Comparison of ENCODE assay signal across 15 mouse cellular contexts in genomic region chr13:63176131-63176530, GRCm38 (mm10).
"Had no signal": no experiment of that assay in that cellular context is flagged by ENCODE, and none has a peak within 500 bp of the region (broad histone marks: within the 10 kb centered on the region; RNA-seq: fewer than 3 reads in every experiment).

No protein-coding gene starts in this region.

- H3K36me3 ChIP-seq: limb, embryonic 13.5 days; midbrain, embryonic 12.5 days had no signal

- H3K9me3 ChIP-seq: limb, embryonic 13.5 days; midbrain, embryonic 12.5 days; neural tube, embryonic 13.5 days had no signal

- H3K4me2 ChIP-seq: limb, embryonic 13.5 days; midbrain, embryonic 12.5 days; neural tube, embryonic 13.5 days had no signal

- H3K27ac ChIP-seq: layer of hippocampus, adult 2 months; limb, embryonic 13.5 days; liver, embryonic 14.5 days; midbrain, embryonic 12.5 days; neural tube, embryonic 13.5 days had no signal

- H3K9ac ChIP-seq: limb, embryonic 13.5 days; liver, embryonic 14.5 days; midbrain, embryonic 12.5 days; neural tube, embryonic 13.5 days had no signal

- DNase-seq: kidney, postnatal 10 days; kidney, postnatal 4 days; left cerebral cortex, postnatal 4 days; lung, adult 18-20 months; retina, postnatal 1 day; right cerebral cortex, postnatal 4 days; spleen, adult 18-20 months; thymus, adult 18-20 months; thymus, postnatal 14 days had no signal

- H3K4me3 ChIP-seq: layer of hippocampus, adult 2 months; limb, embryonic 13.5 days; midbrain, embryonic 12.5 days; neural tube, embryonic 13.5 days had no signal

- H3K27me3 ChIP-seq: limb, embryonic 13.5 days; neural tube, embryonic 13.5 days had no signal

- ATAC-seq: midbrain, embryonic 16.5 days had no signal
